Mouse (Mus musculus) cerebellum, adult 18-20 months (tissue): Measurements from ENCODE around the gene Gatad2a.
A peak's percentile ranks its signal among the peaks of the same experiment; 100 is the strongest.

Source experiments
- DNase-seq, 2 experiments: peaks; one replicate each; pipeline ENCODE4 v3.0.0; 2021

The Gatad2a gene

DNA sequence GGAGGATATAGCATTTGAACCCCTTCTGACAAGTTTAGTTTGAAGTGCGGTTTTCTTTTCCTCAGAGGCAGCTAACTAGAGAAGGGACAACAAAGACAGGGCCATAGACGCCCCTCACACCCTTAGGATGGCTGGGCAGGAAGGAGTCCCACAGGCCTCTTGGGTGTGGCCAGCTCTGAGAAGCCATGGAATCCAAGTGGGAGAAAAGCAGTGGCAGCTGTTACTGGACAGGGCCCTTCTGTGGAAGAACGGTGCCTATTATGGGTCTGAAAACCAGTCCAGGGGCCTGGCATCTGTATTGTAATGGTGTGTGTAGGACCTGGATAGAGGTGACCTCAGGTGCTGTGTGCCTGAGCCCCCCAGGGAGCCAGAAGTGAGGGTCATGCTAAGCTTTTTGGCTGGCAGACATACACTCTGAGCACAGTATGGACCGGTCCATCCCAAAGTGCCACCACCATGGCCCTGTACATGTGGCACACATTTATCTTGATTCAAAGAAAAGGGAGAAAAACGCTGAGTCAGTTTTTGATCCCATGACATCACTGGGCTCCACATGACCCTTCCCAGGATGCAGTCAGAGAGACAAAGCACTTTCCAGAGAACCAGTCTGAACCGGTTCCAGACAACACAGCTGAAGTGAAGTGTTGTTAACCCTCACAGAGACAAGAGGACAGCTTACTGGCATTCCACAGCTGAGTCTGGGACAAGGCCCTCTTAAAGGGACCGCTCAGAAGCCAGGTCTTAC, 60.0 kb downstream of the Gatad2a start:
- DNase-seq, result no peak

DNA sequence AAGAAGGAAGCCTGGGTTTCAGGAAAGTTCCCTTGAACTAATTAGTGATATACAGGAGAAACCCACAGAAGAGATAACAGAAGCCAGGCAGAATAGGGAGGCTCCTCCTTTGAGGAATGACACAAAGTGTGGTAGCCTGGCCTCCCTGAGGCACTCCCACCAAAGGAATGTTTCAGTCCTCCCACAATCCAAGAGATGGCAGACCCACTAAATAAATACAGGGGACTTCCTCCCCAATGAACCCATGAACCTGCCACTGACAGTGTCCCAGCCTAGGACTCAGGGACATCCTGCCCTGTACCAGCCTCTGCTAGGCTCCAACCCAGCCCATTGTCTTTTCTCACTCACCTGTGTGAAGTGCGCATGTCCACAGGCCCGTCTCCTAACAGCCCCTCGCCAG, 60.8 kb downstream of the Gatad2a start:
- DNase-seq, result no peak

GRCm38 (mm10) chr8:69934582-69934981, 61.6 kb downstream of the Gatad2a start:
- DNase-seq, result no peak

- DNase-seq, result no peak
These were observed 62.4 kb downstream of the Gatad2a start for GRCm38 (mm10) chr8:69933811-69934210.

DNA sequence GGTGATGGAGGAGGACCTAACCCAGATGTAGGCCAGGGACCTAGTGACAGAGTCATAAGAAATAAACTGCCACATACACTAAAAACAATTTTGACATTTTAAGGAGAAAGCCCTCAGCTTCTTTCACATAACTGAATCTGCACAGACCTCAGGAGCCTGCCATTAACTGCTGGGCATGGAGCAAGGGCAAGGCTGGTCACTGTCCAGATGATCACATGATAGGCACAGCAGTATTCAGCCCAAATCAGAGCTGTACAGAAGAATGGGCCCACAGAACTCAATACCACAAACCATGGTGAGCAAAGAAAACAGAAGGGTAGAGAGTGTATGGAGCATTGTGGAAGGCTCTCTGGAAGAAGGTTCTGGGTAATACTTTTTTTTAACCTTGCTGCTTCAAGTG, 69.3 kb downstream of the Gatad2a start:
- no peak for DNase-seq

DNA sequence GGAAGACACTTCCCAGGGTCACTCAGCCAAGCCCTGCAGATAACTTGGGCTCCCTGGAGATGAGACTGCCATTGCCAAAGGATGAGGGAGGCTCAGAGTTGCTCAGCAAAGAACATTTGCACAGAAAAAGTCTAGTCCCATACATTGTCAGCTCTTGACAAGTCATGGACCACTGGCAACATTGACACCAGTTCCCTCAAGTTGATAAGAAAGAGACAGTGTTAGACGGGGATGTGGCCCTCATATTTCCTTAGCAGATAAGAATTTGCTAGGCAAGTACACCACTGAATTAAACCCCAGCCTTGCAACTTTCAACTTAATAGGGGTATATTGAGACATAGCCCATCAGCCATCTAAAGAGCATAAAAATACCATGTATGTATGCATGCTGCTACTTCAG, 72.2 kb downstream of the Gatad2a start:
- no peak for DNase-seq

- no peak for DNase-seq
These were observed 75.0 kb downstream of the Gatad2a start for GRCm38 (mm10) chr8:69921141-69921540.

DNA sequence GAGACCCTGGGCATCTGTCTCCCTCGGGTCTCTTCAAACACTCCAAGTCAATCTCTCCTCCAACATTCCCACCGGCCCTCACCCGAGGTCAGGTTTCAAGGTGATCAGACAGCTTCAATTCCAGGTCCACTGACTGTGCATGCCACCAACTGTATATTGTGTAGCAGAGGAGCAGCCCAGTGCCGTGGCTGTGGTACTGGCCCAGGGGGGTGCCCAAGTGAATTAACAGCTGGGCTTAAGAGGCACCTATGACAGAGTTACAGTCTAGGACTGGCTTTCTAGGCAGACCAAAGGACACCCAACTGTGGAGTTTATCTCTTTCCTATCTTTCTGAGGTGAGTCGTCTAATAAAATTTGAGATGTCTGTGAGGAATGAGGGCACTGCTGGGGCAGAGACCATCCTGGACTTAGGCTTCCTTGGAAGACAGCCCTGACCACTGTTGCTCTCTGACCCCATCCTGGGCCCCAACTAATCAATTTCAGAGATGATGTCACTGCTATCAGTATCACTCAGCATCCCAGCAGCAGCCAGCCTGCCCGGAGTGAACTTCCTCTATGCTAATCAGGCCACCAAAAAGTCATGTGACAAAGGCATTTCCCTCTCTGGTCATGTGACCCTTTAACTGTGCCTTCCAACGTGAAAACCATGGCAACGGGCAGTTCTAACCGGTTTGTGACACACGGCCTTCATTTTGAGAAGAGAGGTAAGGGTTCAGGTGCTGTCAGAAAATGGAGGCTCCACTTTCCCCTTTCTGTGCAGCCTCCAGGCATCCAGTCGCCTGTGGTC, 76.1 kb downstream of the Gatad2a start:
- peak in 1 of 2 experiments; percentile 25 for DNase-seq

DNA sequence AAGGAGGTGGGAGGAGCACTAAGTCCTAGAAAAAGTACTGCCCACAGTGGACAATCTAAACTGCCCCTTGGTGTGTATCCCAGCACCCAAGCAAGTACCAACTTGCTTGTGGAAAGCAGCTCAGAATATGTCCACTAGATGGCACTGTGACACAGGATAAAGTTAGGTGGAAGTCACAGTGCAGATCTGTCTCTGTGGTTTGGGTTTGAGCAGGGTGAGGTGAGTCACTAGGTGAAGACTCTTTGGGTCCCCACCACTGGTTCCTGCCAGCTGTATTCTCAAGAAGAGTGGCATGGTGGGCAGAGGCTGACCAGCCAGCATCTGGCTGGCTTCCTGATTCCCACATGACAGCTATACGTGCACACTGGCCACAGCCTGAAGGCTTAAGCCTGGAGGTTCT, 77.2 kb downstream of the Gatad2a start:
- DNase-seq, result peak; percentile 81 to 83

DNA sequence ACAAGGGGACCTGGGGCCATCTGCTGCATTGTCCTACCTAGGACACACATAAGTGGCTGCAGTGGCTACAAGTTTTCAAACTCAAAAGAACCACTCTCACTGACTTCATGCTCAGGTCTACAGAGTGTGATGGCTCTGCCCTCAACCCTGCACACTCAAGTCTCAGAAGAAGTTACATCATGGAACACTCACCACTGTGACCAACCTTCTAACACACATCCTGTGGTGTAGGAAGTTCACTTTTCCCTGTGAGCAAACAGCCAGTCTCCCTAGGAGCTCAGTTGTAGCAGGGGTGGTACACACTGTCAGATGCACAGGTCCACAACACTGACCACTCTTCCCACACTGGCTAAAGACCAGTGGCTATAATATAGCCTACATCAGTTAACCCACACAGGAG, 77.7 kb downstream of the Gatad2a start:
- no peak for DNase-seq

GRCm38 (mm10) chr8:69915748-69916147, 80.4 kb downstream of the Gatad2a start:
- no peak for DNase-seq

- no peak for DNase-seq
These were observed 81.7 kb downstream of the Gatad2a start for GRCm38 (mm10) chr8:69914526-69914925.

- DNase-seq, result no peak
These were observed 83.6 kb downstream of the Gatad2a start for GRCm38 (mm10) chr8:69912478-69913074.

- DNase-seq, result no peak
These were observed 84.3 kb downstream of the Gatad2a start for GRCm38 (mm10) chr8:69911917-69912316.

DNA sequence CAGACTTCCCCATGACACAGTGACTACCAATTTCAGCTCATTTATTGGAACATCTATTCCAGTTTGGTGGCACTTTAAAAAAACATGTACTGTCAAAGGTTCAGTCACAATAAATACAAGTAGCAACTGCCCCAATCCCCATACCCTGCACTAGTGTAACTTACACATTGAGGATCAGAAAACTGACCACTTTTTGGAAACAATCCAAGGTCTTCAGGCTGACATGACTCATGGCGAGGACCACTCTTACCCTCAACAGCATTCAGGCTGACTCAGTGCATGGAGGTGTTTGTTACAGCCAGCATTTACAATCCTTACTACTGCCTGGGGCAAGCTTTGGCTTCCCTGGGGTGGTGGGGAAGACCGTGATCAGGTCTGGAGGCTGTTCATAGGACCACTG, 89.1 kb downstream of the Gatad2a start:
- no peak for DNase-seq

GRCm38 (mm10) chr8:69906260-69906659, 89.9 kb downstream of the Gatad2a start:
- no peak for DNase-seq

- DNase-seq, result no peak
These were observed 92.1 kb downstream of the Gatad2a start for GRCm38 (mm10) chr8:69904096-69904495.

DNA sequence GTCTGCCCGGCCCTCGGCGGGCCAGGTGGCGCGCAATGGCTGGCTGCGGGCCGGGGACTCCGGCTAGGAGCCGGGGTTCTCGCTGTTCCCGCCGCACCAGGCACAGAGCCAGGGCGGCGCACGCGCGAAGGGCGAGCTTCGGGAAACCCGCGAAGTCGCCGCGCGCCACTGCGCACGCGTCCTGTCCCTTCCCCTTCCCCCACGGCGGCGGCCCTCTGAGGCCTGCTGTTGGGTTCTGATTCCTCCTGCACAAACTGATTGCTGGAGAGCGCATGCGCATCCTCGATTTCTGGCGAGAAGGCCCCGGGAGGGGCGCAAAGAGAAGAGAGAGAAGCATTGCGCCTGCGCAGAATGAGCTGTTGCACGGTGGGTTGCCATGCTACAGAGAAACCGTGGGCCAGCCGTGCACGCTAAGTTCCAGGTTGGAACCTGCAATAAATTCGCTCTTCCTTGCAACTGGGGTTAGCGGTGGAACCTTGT, 93.1 kb downstream of the Gatad2a start:
- DNase-seq, result peak; percentile 99

DNA sequence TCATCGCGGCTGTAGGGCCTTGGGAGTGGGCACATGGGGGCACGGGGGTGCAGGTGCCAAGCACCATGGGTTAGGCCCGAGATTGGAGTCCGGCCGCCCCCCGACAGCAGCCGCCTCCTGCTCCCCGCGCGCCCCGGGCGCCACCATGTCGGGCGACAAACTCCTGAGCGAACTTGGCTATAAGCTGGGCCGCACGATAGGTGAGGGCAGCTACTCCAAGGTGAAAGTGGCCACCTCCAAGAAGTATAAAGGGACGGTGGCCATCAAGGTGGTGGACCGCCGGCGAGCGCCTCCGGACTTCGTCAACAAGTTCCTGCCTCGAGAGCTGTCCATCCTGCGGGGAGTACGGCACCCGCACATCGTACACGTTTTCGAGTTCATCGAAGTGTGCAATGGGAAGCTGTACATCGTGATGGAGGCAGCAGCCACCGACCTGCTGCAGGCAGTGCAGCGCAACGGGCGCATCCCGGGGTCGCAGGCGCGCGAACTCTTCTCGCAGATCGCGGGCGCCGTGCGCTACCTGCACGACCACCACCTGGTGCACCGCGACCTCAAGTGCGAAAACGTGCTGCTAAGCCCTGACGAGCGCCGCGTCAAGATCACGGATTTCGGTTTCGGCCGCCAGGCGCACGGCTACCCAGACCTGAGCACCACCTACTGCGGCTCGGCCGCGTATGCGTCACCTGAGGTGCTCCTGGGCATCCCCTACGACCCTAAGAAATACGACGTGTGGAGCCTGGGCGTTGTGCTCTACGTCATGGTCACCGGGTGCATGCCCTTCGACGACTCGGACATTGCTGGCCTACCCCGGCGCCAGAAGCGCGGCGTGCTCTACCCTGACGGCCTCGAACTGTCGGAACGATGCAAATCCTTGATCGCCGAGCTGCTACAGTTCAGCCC, 93.8 kb downstream of the Gatad2a start, which contains the start of the genes Tssk6, Ndufa13 and Yjefn3:
TSS of gene Tssk6 (plus strand) at position 22 of the 900 bp plus-strand sequence.
TSS of gene Ndufa13 (minus strand) at position 396 of the 900 bp plus-strand sequence.
TSS of gene Yjefn3 (minus strand) at position 550 of the 900 bp plus-strand sequence.
- DNase-seq, result peak; percentile 40 to 63

DNA sequence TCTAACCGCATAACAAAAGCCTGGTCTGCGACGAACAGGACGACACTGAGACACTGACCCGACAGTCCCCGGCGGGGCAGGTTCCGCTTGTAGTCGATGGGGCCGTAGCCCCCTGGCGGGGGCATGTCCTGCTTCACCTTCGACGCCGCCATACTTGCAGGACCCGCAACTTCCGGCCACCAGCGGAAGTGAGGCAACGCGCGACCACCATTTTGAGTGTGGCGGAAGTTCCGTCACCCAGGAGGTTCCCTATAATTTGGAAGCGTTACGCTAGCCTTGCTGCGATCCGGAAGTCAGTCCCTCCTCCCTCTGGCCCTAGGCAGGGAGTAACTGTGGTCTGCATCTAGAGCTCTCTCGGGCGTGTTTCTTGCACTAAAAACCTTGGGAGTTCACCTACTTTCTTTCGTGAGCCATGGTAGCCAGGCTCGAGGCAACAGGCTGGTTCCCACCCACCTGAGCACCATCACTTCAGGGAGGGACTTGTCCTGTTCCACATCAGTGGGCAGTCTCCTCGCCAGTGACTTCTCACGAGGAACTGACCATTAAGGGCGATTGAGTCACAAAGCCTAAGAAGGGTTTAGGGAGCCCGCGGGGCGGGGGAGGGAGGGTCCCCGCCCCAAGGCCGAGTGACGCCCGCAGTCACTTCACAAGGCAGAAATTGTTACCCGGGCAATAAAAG, 94.6 kb downstream of the Gatad2a start:
- DNase-seq, result peak; percentile 95 to 96

DNA sequence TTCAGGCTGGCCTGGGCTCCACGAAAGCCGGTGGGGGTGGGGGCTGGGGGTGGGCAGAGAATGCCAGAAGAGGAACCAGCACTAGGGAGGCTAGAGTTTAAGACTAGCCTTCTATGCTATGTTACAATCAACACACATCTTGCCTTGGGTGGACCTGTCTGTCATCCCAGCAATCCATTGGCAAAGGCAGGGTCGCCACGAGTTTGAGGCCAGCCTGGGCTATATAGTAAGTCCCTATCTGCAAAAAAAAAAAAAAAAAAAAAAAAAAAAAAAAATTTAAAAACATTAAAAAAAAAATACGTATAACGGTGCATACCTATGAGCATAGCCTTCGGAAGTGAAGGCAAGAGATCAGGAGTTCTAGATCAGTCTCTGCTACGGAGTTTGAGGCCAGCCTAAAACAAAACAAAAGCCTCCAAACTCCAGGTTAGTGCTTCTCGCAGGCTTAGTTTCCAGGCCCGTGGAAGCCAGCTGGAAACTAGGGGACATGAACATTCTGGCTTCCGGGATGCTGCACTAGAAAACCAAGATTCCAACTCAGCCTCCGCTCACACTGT, 95.2 kb downstream of the Gatad2a start:
- no peak for DNase-seq
